Mouse (Mus musculus): ENCODE data around the gene Ube2m. TPM values are rescaled to one million over a fixed set of nuclear protein-coding genes. Genes with fewer than 3 reads are reported as not detected.

Ube2m gene
- polyA plus RNA-seq, 2 experiments, result 80.7 to 100 TPM

GRCm38 (mm10) chr7:13054287-13055010 is 16.4 kb upstream of the Ube2m start, which contains the start of gene Mzf1:
Gene Mzf1 (minus strand): TSS chr7:13054764.
- Histone ChIP-seq H3K4me3 (ENCODE audit: insufficient read depth in 1 of 2, low read depth in 2 of 2, low read length in 2 of 2) (peak within 1 kb of the TSS; percentile 72 to 93), H3K9me3 (ENCODE audit: control insufficient read depth, low read length) (no peaks in the 10 kb centered on the region), H3K4me2 (ENCODE audit: low read depth) (peak within 1 kb of the TSS; percentile 74), H3K27ac (peak within 1 kb of the TSS; percentile 51), H3K9ac (replicated peaks) (peak within 1 kb of the TSS; percentile 74), H3K36me3 (replicated peaks; ENCODE audit: control insufficient read depth, insufficient read depth, low read depth) (no peaks in the 10 kb centered on the region), H3K27me3 (ENCODE audit: control insufficient read depth, insufficient read depth, low read length) (no peaks in the 10 kb centered on the region), H3K4me1 (replicated peaks; ENCODE audit: control insufficient read depth in 2 of 2, insufficient read depth in 2 of 2, low read length in 1 of 2) (peaks cover 2 to 10% of the 10 kb centered on the region in 2 experiments; a peak in 3 of 4 replicates)
- ATAC-seq (ENCODE audit: insufficient read depth) (peak; percentile 88), DNase-seq (ENCODE audit: low read depth in 3 of 3, low spot score in 3 of 3) (peak; percentile 71 to 76 (median 75))
- WGBS (ENCODE audit: insufficient replicate concordance), result under 1% methylated on average over 41 of the region's 41 CpGs
- TF ChIP-seq EP300 (IDR thresholded peaks at IDR 0.05; ENCODE audit: low read depth) (no peak), CTCF (IDR thresholded peaks at IDR 0.05; ENCODE audit: low read depth) (no peak)

GRCm38 (mm10) chr7:13053961-13054286 is 15.8 kb upstream of the Ube2m start:
- Histone ChIP-seq H3K27ac (no peak overlapping the region), H3K9me3 (ENCODE audit: control insufficient read depth, low read length) (no peaks in the 10 kb centered on the region), H3K36me3 (replicated peaks; ENCODE audit: control insufficient read depth, insufficient read depth, low read depth) (no peaks in the 10 kb centered on the region), H3K9ac (replicated peaks) (peak overlapping the region; percentile 74), H3K4me3 (ENCODE audit: insufficient read depth in 1 of 2, low read depth in 2 of 2, low read length in 2 of 2) (peak overlapping the region; percentile 72 to 93), H3K27me3 (ENCODE audit: control insufficient read depth, insufficient read depth, low read length) (no peaks in the 10 kb centered on the region), H3K4me2 (ENCODE audit: low read depth) (peak overlapping the region; percentile 74), H3K4me1 (replicated peaks; ENCODE audit: control insufficient read depth in 2 of 2, insufficient read depth in 2 of 2, low read length in 1 of 2) (peaks cover 2 to 10% of the 10 kb centered on the region in 2 experiments; a peak in 3 of 4 replicates)
- TF ChIP-seq EP300 (IDR thresholded peaks at IDR 0.05; ENCODE audit: low read depth) (no peak), CTCF (IDR thresholded peaks at IDR 0.05; ENCODE audit: low read depth) (no peak)
- DNase-seq (ENCODE audit: low read depth in 3 of 3, low spot score in 3 of 3) (no peak), ATAC-seq (ENCODE audit: insufficient read depth) (no peak)
- WGBS (ENCODE audit: insufficient replicate concordance), result 10% methylated on average over 15 of the region's 15 CpGs

GRCm38 (mm10) chr7:13053501-13053900 is 15.4 kb upstream of the Ube2m start:
- DNase-seq (ENCODE audit: low read depth in 3 of 3, low spot score in 3 of 3) (no peak), ATAC-seq (ENCODE audit: insufficient read depth) (no peak)
- Histone ChIP-seq H3K4me2 (ENCODE audit: low read depth) (peak overlapping the region; percentile 74), H3K9me3 (ENCODE audit: control insufficient read depth, low read length) (no peaks in the 10 kb centered on the region), H3K36me3 (replicated peaks; ENCODE audit: control insufficient read depth, insufficient read depth, low read depth) (no peaks in the 10 kb centered on the region), H3K4me3 (ENCODE audit: insufficient read depth in 1 of 2, low read depth in 2 of 2, low read length in 2 of 2) (peak overlapping the region in 1 of 2 experiments; percentile 72; a peak in 1 of 4 replicates), H3K9ac (replicated peaks) (peak overlapping the region; percentile 74; the same call in 1 of the 2 replicates), H3K4me1 (replicated peaks; ENCODE audit: control insufficient read depth in 2 of 2, insufficient read depth in 2 of 2, low read length in 1 of 2) (peaks cover 2 to 10% of the 10 kb centered on the region in 2 experiments; a peak in 3 of 4 replicates), H3K27ac (no peak overlapping the region), H3K27me3 (ENCODE audit: control insufficient read depth, insufficient read depth, low read length) (no peaks in the 10 kb centered on the region)
- 83% methylated on average over 2 of the region's 2 CpGs for WGBS (ENCODE audit: insufficient replicate concordance)
- 0 out of 2 replicates have a peak, but pooled peaks have one; percentile 1 for TF ChIP-seq CTCF (IDR thresholded peaks at IDR 0.05; ENCODE audit: low read depth)
- no peak for TF ChIP-seq EP300 (IDR thresholded peaks at IDR 0.05; ENCODE audit: low read depth)

- Histone ChIP-seq H3K36me3 (replicated peaks; ENCODE audit: control insufficient read depth, insufficient read depth, low read depth) (no peaks in the 10 kb centered on the region), H3K9me3 (ENCODE audit: control insufficient read depth, low read length) (no peaks in the 10 kb centered on the region), H3K4me3 (ENCODE audit: insufficient read depth in 1 of 2, low read depth in 2 of 2, low read length in 2 of 2) (no peak overlapping the region), H3K4me1 (replicated peaks; ENCODE audit: control insufficient read depth in 2 of 2, insufficient read depth in 2 of 2, low read length in 1 of 2) (peaks cover 2 to 10% of the 10 kb centered on the region in 2 experiments; a peak in 3 of 4 replicates), H3K27ac (no peak overlapping the region), H3K4me2 (ENCODE audit: low read depth) (no peak overlapping the region), H3K9ac (replicated peaks) (no peak overlapping the region), H3K27me3 (ENCODE audit: control insufficient read depth, insufficient read depth, low read length) (no peaks in the 10 kb centered on the region)
- DNase-seq (ENCODE audit: low read depth in 3 of 3, low spot score in 3 of 3) (no peak), ATAC-seq (ENCODE audit: insufficient read depth) (no peak)
- TF ChIP-seq CTCF (IDR thresholded peaks at IDR 0.05; ENCODE audit: low read depth), result no peak
- TF ChIP-seq EP300 (IDR thresholded peaks at IDR 0.05; ENCODE audit: low read depth), result no peak
- whole genome bisulfite sequencing (ENCODE audit: insufficient replicate concordance), result 73% methylated on average over 13 of the region's 13 CpGs
These were observed 14.9 kb upstream of the Ube2m start for GRCm38 (mm10) chr7:13053001-13053400.

- Histone ChIP-seq H3K27me3 (ENCODE audit: control insufficient read depth, insufficient read depth, low read length) (peaks cover 31% of the 10 kb centered on the region), H3K36me3 (replicated peaks; ENCODE audit: control insufficient read depth, insufficient read depth, low read depth) (no peaks in the 10 kb centered on the region), H3K4me2 (ENCODE audit: low read depth) (no peak overlapping the region), H3K4me1 (replicated peaks; ENCODE audit: control insufficient read depth in 2 of 2, insufficient read depth in 2 of 2, low read length in 1 of 2) (no peaks in the 10 kb centered on the region), H3K27ac (no peak overlapping the region), H3K9ac (replicated peaks) (no peak overlapping the region), H3K4me3 (ENCODE audit: insufficient read depth in 1 of 2, low read depth in 2 of 2, low read length in 2 of 2) (no peak overlapping the region), H3K9me3 (ENCODE audit: control insufficient read depth, low read length) (no peaks in the 10 kb centered on the region)
- ATAC-seq (ENCODE audit: insufficient read depth), result peak; percentile 49
- TF ChIP-seq CTCF (IDR thresholded peaks at IDR 0.05; ENCODE audit: low read depth), result peak; percentile 81
- TF ChIP-seq EP300 (IDR thresholded peaks at IDR 0.05; ENCODE audit: low read depth), result no peak
- 3% methylated on average over 2 of the region's 2 CpGs for WGBS (ENCODE audit: insufficient replicate concordance)
- peak in 2 of 3 experiments; percentile 48 to 62 for DNase-seq (ENCODE audit: low read depth in 3 of 3, low spot score in 3 of 3)
These were observed 8.0 kb upstream of the Ube2m start for GRCm38 (mm10) chr7:13046084-13046483.
